Mouse (Mus musculus) stomach, postnatal 0 days (tissue): Measurements from ENCODE around the gene Ywhah.

Experiments
- CTCF ChIP-seq: IDR thresholded peaks from 2 replicates; pipeline ENCODE4 v1.5.1; 2016; ENCODE audit warnings: antibody characterized with exemption, low read depth, mild to moderate bottlenecking, moderate library complexity
- EP300 ChIP-seq: optimal IDR thresholded peaks from 2 replicates; pipeline ENCODE3; 2016; ENCODE audit warnings: antibody characterized with exemption

- TF ChIP-seq CTCF: no peak
- no peak for TF ChIP-seq EP300
Measured at GRCm38 (mm10) chr5:33024474-33024873, 5.9 kb downstream of the Ywhah start.
